Comparison of ENCODE assay signal across 16 mouse cellular contexts in genomic region chr10:46980410-46980809, GRCm38 (mm10).
"Had no signal": no experiment of that assay in that cellular context is flagged by ENCODE, and none has a peak within 500 bp of the region (broad histone marks: within the 10 kb centered on the region; RNA-seq: fewer than 3 reads in every experiment).

No protein-coding gene starts in this region.

- H3K27me3 ChIP-seq: neural tube, embryonic 13.5 days; neural tube, embryonic 15.5 days; stomach, embryonic 15.5 days had no signal

- H3K4me1 ChIP-seq: neural tube, embryonic 13.5 days; neural tube, embryonic 15.5 days; stomach, embryonic 15.5 days had no signal

- DNase-seq: retina, postnatal 1 day; right cerebral cortex, adult 18-20 months; right cerebral cortex, postnatal 14 days; right cerebral cortex, postnatal 25 days; right cerebral cortex, postnatal 4 days; spleen, adult 18-20 months; thymus, adult 18-20 months; thymus, adult 2 months; thymus, postnatal 14 days; thymus, postnatal 25 days; thymus, postnatal 36 days; thymus, postnatal 4 days had no signal

- H3K36me3 ChIP-seq: neural tube, embryonic 13.5 days; neural tube, embryonic 15.5 days; stomach, embryonic 15.5 days had no signal

- H3K4me3 ChIP-seq: neural tube, embryonic 13.5 days; neural tube, embryonic 15.5 days; stomach, embryonic 15.5 days had no signal

- H3K9me3 ChIP-seq: neural tube, embryonic 13.5 days; neural tube, embryonic 15.5 days; stomach, embryonic 15.5 days had no signal

- H3K27ac ChIP-seq: neural tube, embryonic 13.5 days; neural tube, embryonic 15.5 days; stomach, embryonic 15.5 days; stomach, postnatal 0 days had no signal

- H3K9ac ChIP-seq: neural tube, embryonic 13.5 days; neural tube, embryonic 15.5 days; stomach, embryonic 15.5 days had no signal

- H3K4me2 ChIP-seq: neural tube, embryonic 13.5 days; neural tube, embryonic 15.5 days; stomach, embryonic 15.5 days had no signal
